Mouse (Mus musculus): ENCODE data around the gene Gdpd2. TPM values are rescaled to one million over a fixed set of nuclear protein-coding genes. Genes with fewer than 3 reads are reported as not detected.

The Gdpd2 gene
- 1.2 and 1.6 TPM in 2 replicates for total RNA-seq (2021)
- long read RNA-seq, experiment 1 = 0 reads
- long read RNA-seq, experiment 2 = 0 reads

- DNase-seq = peak; percentile 21
Observed at GRCm38 (mm10) chrX:100729665-100730188, at the start of gene Gdpd2. Gene Gdpd2 (plus strand): TSS chrX:100729873.

GRCm38 (mm10) chrX:100686527-100686926 is 43.1 kb upstream of the Gdpd2 start:
- peak; percentile 24 for DNase-seq

GRCm38 (mm10) chrX:100687360-100688032 is 42.2 kb upstream of the Gdpd2 start:
- peak; percentile 35 for DNase-seq

- no peak for DNase-seq
Observed at GRCm38 (mm10) chrX:100688033-100688370, 41.7 kb upstream of the Gdpd2 start.

GRCm38 (mm10) chrX:100696776-100697175 is 32.9 kb upstream of the Gdpd2 start:
- DNase-seq = no peak

- no peak for DNase-seq
Observed at GRCm38 (mm10) chrX:100708032-100708431, 21.6 kb upstream of the Gdpd2 start.

- no peak for DNase-seq
Observed at GRCm38 (mm10) chrX:100716173-100716572, 13.5 kb upstream of the Gdpd2 start.

GRCm38 (mm10) chrX:100728947-100729346 is 726 bp upstream of the Gdpd2 start:
- DNase-seq = peak; percentile 54

- DNase-seq = no peak
Observed at GRCm38 (mm10) chrX:100730266-100730665, 593 bp downstream of the Gdpd2 start.

- no peak for DNase-seq
Observed at GRCm38 (mm10) chrX:100734359-100734758, 4.7 kb downstream of the Gdpd2 start.

GRCm38 (mm10) chrX:100738918-100739317 is 9.2 kb downstream of the Gdpd2 start:
- peak; percentile 78 for DNase-seq

- no peak for DNase-seq
Observed at GRCm38 (mm10) chrX:100739443-100739842, 9.8 kb downstream of the Gdpd2 start.

- DNase-seq = no peak
Observed at GRCm38 (mm10) chrX:100740785-100741184, 11.1 kb downstream of the Gdpd2 start.

GRCm38 (mm10) chrX:100741940-100742339 is 12.3 kb downstream of the Gdpd2 start:
- peak; percentile 68 for DNase-seq

GRCm38 (mm10) chrX:100765855-100766254 is 36.2 kb downstream of the Gdpd2 start:
- DNase-seq = no peak

GRCm38 (mm10) chrX:100767181-100767884 is 37.7 kb downstream of the Gdpd2 start, which contains the start of gene Dlg3:
Gene Dlg3 (plus strand): TSS chrX:100767722.
- DNase-seq = peak; percentile 37

GRCm38 (mm10) chrX:100767885-100768626 is 38.4 kb downstream of the Gdpd2 start:
- DNase-seq = no peak

- DNase-seq = no peak
Observed at GRCm38 (mm10) chrX:100769281-100769680, 39.6 kb downstream of the Gdpd2 start.

GRCm38 (mm10) chrX:100774341-100774811 is 44.7 kb downstream of the Gdpd2 start:
- DNase-seq = peak; percentile 76

- DNase-seq = no peak
Observed at GRCm38 (mm10) chrX:100775405-100775804, 45.7 kb downstream of the Gdpd2 start.

- peak; percentile 49 for DNase-seq
Observed at GRCm38 (mm10) chrX:100776494-100776893, 46.8 kb downstream of the Gdpd2 start.

GRCm38 (mm10) chrX:100776985-100777654 is 47.4 kb downstream of the Gdpd2 start:
- peak; percentile 85 for DNase-seq
